Mouse (Mus musculus) heart, adult 18-20 months (tissue): ENCODE data around the gene Pin4. TPM values are rescaled to one million over a fixed set of nuclear protein-coding genes. Genes with fewer than 3 reads are reported as not detected.

Source experiments
- DNase-seq, 2 experiments: peaks; one replicate each; pipeline ENCODE4 v3.0.0; 2021 to 2022; ENCODE audit warnings: mixed read lengths in 1 of 2
- total RNA-seq, 2 experiments: library from RNA; stranded (reverse); gene quantifications; 2 replicates each; pipeline ENCODE4 v1.2.3; 2021

Pin4 gene
- total RNA-seq, 2 experiments from 2014 or later, result 23.8 to 23.9 TPM

- DNase-seq, result peak; percentile 90 to 95
Observed at GRCm38 (mm10) chrX:102156618-102157422, 37.6 kb downstream of the Pin4 start, which contains the start of gene Ercc6l. Gene Ercc6l (minus strand): TSS chrX:102157091.

DNA sequence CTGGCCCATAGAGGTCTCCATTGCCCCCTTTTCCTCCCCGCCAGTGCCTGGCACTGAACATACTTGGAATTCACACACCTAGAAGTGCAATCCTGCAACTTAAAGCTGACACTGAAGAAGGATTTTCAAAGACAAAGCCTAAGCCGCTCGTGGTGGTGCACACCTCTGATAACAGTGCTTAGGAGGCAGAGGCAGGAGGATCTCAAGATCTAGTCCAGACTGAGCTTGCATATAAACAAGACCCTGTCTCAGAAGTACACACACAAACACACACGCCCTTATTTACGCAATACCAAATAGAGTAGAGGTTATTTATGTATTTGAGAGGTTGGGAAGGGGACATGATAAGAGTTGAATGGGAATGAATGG lies 38.2 kb downstream of the Pin4 start:
- DNase-seq, result no peak

DNA sequence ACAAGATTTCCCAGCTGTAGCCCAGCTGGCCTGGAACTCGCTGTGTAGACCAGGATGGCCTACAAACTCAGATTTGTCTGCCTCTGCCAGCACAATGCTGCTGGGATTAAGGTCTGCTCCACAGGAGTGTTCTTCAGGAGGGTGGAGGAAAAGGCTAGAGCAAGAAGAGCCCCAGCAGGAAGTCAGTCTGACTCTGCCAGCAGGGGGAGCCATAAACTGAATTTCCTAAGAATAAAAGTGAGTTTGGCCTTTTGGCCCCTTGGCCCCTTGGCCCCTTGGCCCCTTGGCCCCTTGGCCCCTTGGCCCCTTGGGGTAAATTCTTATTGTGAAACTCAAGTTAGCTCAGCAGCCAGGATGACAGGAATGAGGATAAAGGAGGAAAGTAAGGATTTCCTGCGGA lies 40.5 kb downstream of the Pin4 start:
- peak; percentile 13 to 58 for DNase-seq

- DNase-seq, result no peak
Observed at GRCm38 (mm10) chrX:102160528-102160927, 41.3 kb downstream of the Pin4 start.

GRCm38 (mm10) chrX:102163096-102163495 lies 43.8 kb downstream of the Pin4 start:
- DNase-seq, result no peak

DNA sequence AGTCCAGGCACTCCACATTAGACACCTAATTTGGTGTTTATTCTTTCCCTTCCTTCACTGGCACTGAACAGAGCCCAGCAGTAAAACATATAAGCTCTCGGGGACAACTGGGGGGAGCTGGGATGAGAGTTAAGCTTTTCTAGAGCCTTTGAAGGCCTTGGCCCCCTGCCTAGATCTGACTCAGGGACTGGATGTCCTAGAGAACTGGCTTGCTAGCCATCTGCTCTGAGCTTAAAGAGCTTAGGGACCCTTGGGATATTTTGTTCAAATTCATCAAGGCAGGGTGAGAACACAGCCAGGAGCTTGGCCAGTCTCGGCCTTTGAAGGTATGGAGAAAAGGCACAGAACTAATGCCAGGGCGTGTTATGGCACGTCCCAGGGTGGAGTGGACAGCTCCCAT lies 44.3 kb downstream of the Pin4 start:
- peak; percentile 15 to 37 for DNase-seq

DNA sequence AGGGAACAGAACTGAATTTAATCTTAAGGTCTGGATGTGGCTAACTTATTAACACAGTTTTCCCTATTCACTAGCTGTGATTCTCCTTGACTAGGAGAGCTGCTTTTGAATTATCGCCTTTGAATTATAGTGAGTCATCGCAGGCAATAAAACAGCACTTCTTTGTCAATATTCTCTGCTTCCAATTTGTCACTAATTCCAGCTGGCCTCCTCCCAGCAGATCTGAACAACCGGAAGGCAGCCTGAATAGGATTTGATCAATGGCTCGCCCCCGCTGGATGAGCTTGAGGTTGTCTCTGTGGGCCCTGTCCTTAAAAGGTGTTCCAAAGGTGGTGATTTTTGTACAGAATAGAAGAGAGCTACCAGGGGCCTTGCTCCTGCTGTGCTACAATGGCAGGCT lies 47.3 kb downstream of the Pin4 start:
- peak in 1 of 2 experiments; percentile 16 for DNase-seq

- peak in 1 of 2 experiments; percentile 7 for DNase-seq
Observed at GRCm38 (mm10) chrX:102166986-102167385, 47.7 kb downstream of the Pin4 start.

DNA sequence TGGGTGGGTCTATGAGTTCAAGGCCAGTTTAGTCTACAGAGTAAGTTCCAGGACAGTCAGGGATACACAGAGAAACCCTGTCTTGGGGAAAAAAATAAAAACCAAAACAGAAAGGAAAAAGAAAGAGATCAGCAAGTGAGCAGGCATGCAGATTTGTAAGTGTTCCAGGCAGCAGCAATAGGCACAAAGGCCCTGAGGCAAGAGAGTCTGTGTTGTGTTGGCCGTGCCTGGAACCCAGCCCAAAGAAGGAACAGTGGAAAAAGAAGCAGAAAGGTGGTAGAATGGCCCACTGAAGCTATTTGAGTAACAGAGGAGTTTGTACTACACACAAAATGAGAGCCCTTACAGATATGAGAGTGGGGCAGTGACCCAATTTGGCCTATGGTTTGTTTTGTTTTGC lies 50.5 kb downstream of the Pin4 start:
- DNase-seq, result no peak

GRCm38 (mm10) chrX:102170135-102170534 lies 50.9 kb downstream of the Pin4 start:
- DNase-seq, result no peak

DNA sequence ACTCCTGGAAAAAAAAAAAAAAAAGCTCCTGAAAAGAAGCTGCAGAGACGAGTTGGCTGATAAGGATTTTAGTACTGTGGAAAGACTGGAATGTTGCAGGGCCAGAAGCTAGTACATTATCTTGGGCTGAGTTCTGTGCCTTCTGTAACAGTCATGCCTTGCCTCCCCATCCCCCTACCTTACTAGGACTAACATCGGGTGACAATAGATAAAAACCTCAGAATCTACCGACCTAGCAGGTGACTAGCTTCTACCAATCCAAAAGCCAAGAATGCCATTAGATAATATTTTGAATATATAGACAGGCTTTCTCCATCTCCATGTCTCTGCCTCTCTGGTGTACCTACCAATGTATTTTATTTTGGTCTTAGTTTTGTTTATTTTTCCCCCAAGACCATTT lies 51.7 kb downstream of the Pin4 start:
- DNase-seq, result no peak

GRCm38 (mm10) chrX:102175538-102176287 lies 56.5 kb downstream of the Pin4 start:
- no peak for DNase-seq

Other genes starting within 250 kb of the Pin4 start
- gene Rtl5, start 48.1 kb upstream of the Pin4 start, total RNA-seq, result 1 to 10 TPM; 1.1 to 1.3 TPM
- gene Ercc6l, start 37.6 kb downstream of the Pin4 start, total RNA-seq, result under 1 TPM; 0.40 to 0.41 TPM
- 100 to 1,000 TPM; 672 to 785 TPM for gene Rps4x, start 69.9 kb downstream of the Pin4 start, total RNA-seq
- gene Cited1, start 132.7 kb downstream of the Pin4 start, total RNA-seq, result under 1 TPM in 1 of 2 experiments, not detected in 1; 0.60 TPM